Mouse (Mus musculus) lung, adult 2 months (tissue): ENCODE measurements around the gene Vps16.

Experiments
- CTCF ChIP-seq: fragments of 200-500 bp; IDR thresholded peaks from 2 replicates; pipeline ENCODE4 v1.5.1; 2011; ENCODE audit warnings: mild to moderate bottlenecking, low read length, control low read depth; ENCODE audit not compliant: insufficient read depth
- POLR2A ChIP-seq: fragments of 200-500 bp; IDR thresholded peaks from 2 replicates; pipeline ENCODE4 v1.6.1; 2011; ENCODE audit warnings: low read depth, mild to moderate bottlenecking, control low read depth, low read length, borderline replicate concordance; ENCODE audit errors: extremely low read depth

DNA sequence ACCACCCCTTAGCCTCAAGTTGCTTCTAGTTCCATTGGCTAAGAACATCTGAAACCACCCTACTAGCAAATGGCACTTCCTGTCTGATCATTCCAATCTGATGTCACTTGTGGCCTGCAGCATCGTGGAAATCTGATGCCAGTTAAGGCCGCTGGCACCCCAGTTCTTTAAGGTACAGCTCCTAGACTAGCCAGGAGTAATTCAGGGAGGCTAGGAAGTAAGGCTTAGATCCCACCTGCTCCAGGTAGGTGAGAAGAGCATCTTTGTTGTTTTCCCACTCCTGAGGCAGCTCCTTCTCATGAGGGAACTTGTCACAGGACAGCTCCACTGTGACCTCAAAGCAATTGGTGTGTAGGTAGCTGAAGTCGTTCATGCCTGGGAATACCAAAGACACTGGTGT is 31.3 kb upstream of the Vps16 start:
- TF ChIP-seq CTCF (no peak), POLR2A (no peak)
